Mouse (Mus musculus) heart, adult 18-20 months (tissue): Measurements from ENCODE around the gene Cel. TPM values are rescaled to one million over a fixed set of nuclear protein-coding genes. Genes with fewer than 3 reads are reported as not detected.

ENCODE experiments used
- DNase-seq, 2 experiments: peaks; one replicate each; pipeline ENCODE4 v3.0.0; 2021 to 2022; ENCODE audit warnings: mixed read lengths in 1 of 2
- total RNA-seq, 2 experiments: library from RNA; stranded (reverse); gene quantifications; 2 replicates each; pipeline ENCODE4 v1.2.3; 2021

The Cel gene
- total RNA-seq, 2 experiments from 2014 or later: not detected

DNA sequence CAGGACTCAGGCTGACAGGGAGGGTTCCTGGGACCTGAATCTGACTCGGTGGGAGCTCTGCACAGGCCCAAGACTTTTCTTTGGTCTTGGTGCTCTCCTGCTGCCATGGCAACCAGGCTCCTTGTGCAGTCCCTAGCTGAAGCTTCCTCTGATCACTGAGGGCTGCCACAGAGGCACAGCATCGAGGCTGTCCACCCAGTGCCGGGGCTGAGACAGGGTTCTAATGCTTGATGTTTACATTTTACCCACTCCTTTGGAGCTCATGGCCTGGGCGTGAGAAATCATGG, 25.6 kb downstream of the Cel start:
- no peak for DNase-seq

DNA sequence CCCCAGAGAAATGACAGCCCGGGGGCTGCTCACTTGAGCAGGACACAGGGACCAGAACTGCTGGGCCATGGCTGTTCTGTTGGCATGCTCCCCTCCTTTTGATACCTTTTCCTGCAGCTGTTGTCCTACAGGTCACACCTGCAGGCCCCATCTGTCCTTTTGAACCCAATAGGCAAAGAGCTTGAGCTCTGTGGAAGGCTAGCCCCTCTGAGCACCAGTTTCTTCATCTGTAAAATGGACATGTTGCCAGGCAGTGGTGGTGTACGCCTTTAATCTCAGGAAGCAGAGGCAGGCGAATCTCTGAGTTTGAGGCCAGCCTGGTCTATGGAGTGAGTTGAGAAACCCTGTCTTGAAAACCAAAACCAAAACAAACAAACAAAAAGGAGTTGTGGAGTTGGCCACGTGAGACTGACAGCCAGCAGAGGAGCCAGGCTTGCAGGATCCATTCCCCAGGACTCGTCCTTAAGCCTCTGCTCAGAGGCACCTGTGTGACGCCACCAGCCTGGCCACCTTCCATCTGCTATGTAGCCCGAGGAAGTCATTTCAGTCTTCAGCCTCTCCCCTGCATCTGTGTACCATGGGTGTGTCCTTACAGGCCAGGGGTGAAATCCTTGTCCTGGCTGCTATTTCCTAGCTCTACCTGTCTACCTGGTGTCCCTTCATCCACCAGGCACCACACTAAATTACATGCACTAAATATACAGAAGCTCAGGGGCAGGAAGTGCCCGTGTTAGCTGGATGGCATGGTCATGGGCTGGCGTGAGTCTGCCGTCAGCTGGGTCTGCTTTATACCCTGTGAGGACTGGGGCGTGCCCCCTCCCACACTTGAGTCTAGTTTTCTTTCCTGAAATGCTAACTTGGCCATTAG, 26.2 kb downstream of the Cel start:
- no peak for DNase-seq

DNA sequence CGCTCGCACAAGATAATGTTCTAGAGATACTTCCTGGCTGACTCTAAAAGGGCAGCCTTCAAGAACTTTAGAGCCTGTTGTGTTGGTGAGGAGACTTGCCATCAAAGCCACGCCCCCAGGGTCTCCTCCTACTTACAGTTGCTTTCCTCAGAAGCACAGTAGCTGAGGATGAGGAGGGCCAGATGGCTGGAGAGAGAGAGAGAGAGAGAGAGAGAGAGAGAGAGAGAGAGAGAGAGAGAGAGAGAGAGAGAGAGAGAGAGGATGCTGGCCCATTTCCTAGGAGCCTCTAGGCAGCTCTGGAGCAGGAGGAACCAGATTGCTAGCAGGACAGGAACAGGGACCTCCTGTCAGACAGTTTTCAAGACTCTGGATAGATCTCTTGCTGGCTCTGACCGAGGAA, 27.0 kb downstream of the Cel start:
- DNase-seq: peak in 1 of 2 experiments; percentile 60

DNA sequence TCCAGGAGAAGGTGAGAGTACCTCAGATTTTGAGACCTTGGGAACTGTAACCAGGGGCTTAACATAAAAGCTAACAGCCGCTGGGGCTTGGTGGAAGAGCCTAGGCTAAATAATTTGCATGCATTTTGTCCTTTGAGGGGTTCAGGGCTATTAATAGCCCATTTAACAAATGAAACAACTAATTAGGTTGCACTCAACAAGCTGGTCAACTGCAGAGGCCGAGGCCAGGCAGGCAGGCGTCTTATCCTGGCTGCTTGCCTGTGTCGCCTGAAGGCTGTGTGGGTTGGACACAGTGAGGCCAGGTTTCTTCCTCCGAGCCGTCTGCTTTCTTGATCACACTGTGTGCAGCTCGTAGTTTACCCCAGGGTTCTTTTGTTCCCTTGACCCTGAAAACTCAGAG, 27.6 kb downstream of the Cel start:
- peak in 1 of 2 experiments; percentile 55 for DNase-seq

DNA sequence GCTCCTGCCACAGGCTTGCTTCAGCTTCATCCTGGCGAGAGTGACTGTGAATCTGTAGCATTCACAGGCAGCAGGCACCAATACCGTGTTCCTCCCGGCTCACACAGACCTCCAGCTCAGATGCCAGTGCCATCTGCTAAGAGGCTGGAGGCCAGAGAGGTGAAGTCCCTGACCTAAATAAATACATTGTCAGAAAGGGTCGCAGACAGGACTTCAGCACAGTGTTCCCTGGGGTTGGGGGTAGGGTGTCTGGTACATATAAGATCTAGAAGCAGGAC, 28.0 kb downstream of the Cel start:
- no peak for DNase-seq

DNA sequence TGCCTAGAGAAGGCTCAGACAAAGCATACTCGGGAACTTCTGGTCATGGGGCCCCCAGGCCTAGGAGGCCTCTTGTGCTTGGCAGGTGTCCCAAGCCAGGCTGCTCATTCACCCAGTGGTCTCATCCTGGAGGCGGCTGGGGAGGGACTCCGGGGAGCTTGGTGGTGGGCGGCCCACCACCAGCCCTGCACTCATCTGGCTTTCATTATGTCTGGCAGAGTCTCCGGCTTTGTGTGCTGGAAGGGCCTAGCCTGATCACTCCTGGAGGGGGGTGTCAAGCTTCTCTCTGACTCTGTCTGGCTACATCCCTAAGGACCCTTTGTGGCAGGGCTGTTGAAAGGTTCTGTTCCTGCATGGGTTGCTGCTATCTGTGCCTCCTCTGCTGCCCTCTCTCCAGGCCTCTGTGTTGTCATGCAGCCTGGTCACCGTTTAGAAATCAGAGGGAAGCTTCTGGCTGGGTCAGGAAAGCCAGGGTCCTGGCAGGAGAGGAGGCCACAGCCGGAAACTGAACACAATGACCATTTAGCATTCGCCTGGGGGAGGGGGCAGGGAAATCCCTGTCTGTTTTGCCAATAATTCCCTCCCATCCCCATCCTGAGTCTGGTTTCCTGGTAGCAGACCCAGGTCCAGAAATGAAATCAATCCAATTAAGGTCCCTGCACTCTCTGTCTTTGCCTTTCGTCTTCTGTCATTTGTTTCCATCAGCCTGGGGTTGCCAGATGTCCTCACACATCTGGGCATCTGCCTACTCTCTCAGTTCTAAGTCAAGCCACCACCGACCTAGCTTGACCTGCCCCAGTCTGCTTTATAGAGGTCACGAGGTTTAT, 28.6 kb downstream of the Cel start:
- DNase-seq: peak; percentile 54 to 79

DNA sequence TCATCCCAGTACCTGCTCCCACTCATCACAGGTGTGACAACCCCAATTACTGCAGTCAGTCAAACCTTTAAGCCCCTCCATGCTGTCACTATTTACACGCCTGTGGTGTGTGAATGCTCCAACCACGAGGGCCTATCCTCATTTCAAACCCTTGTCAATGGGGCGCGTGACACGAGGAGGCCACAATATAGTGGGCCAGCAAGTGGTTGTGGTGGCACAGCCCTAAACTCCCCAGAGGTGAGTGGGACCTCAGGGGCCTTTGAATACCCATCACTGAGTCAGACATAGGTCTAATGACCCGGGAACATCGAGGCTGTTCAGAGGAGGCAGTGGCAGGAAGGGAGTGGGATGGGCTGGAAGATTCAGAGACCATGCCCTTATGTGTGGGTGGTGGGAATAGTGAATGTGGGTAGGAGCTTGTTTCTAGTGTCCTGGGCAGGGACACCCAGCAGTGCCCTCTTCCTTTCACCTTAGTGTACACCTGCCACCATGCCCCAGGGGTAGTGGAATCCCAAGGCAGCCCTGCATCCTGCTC, 29.2 kb downstream of the Cel start:
- DNase-seq: peak in 1 of 2 experiments; percentile 27

DNA sequence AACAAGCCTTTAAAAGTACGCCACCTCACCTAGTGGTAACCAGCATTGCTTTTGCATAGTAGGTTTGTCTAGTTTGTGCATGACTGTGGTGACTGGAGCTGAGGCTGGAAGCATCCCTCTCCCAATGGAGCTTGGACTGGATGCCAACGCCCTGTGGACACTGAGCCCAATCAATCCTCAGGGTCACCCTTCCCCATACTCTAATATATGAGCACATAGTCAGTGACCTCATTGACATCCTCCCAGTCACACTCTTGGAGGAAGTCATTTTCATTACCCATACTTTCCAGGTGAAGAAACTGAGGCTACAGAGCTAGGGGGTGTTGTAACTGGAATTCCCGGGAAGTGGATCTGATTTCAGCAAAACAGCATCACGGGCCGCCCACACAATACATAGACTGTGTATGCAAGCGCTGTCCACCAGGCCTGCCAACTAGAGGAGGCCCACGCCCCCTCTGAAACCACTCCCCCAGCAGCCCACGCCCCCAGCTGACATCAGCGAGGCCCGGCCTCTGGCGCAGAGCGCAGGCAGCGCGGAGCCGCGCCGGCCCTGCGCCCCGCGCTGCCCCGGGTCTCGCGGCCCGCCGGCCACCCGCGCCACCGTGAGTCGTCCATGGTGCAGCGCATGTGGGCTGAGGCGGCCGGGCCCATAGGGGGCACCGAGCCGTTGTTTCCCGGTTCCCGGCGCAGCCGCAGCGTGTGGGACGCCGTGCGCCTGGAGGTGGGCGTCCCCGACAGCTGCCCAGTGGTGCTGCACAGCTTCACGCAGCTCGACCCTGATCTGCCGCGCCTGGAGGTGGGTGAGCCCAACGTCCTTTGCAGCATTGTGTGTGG, 30.0 kb downstream of the Cel start:
- DNase-seq: peak; percentile 94 to 95

DNA sequence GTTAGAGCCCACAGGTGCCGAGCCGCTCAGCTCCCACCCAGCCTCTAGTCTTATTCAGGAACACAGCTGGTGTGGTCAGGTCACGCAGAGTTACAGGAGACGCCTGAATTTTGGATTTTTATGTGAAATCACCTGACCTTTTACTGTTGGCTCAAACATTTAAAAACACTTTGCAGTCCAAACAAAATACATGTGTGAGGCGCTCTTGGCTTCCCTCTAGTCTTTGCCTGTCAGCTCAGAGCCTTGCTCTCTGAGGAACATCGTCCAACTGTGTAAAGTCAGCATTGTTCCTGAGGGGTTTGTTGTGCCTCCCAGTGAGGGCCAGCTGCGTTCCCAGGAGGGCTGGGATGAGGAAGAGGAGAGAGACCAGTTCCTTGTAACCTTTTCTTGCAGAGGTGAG, 32.9 kb downstream of the Cel start:
- DNase-seq: peak; percentile 51 to 74

DNA sequence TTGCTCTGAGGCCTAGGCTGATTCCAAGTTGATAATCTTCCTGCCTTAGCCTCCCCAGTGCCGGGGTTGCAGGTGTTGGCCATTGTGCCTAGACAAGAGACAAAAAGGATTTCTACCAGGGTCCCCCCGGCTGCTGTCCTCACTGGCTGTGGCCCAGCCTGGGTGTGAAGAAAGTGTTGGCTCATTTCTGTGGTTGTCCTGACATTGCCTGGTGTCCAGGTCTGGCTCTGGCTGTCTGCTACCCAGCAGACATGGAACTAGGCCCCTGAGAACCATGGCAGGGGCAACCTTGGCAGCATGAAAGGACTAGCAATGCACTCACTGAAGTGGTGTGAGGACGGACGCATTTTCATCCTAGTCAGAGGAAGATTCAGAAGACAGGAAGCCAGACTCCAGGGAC, 33.3 kb downstream of the Cel start:
- DNase-seq: no peak

DNA sequence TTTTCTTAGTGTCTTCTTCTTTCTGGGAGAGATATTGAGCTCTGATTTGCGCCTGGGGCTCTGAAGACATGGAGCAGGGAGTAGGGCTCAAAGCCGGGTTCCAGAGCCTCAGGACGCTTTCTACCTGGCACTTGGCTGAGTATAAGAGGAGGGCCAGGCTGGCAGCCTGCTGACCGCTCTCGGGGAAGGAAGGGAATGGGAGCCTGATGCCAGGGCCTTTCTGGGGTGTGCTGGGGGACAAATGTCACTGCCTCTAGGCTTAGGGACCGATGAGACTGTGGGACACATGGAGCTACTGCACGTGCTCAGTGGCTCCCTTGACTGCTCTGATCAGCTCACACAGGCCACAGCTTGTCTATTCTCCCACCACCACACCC, 34.9 kb downstream of the Cel start:
- DNase-seq: no peak

DNA sequence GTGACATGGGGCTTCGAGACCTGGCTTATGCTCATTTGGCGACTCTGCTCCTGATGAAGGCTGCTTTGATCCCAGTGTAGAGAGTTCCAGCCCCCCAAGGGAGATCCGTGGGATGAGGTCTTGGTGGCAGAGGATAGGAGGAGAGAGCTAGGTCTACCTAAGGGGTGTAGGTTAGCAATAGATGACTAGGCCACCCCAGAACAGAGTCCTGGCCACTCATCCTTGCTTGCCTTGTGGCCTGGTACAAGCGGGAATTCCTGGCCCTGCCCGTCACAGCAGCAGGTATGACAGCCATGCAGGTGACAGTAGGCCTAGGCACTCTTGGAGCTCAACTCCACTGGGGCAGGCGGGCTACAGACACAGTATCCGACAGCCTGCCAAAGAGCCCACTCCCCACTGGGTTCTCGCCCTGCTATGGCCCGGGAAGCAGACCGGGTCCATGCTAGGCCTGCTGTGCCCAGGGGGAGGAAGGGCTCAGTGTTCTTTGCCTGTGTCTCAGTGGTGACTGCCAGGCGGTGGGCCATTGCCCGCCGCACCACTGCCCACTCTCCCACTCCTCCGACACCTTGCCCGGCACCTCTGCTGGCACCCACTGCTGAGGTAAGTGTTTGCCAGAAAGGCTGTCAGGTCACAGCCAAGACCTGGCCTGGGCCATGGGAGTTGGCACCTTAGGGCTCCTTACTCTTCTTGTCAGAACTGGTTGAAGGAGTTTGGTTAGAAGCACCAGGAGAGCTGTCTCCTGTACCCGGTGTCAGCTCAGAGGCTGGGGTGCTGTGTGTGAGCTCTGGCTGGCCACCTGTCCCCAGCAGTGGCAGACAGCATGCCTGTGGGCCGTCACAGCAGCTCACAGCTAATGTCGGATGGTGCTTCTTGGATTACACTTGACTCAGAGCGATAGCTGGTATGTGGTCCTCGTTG, 35.5 kb downstream of the Cel start:
- no peak for DNase-seq

DNA sequence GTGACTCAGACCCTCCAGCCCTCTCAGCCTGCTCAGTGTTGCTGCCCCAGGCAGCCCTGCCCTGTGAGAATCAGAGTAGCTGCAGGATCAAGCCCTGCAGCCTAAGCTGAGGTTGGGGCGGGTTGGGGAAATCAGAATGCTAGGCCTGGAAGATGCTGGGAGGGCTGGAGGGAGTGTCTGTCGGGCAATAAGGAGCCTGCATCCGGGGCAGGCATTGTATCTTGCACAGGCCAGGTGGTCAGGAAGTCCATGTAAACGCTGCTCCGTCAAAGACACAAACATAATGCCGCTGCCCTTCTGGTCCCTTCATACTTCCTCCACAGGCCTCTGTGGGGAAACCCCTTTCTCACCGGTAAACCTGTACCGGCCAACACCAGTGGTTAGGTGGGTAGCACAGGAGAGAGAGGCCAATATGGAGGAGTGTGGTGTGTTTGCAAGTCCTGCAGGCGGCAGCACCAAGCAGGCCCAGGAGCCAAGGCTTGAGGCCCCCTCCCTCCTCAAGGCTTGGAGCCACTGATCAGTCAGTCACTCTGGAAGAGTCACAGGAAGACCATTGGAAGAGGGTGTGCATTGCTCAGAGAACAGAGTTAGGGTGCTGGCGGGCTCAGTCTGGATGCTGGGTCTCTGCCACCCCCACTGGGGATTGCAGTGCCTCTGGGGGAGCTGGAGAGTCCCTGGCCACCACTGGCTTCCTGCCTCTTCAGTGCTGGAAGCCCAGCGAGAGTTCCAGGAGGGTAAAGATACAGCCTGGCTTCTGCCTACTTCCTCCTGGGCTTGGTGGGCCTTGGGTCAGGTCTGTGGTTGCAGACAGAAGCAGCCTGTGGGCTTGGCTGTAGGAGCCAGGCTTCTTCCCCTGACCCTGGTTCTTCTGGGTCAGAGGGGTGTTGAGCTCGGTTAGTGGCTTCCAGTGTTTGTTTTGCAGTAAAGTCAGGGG, 37.0 kb downstream of the Cel start:
- DNase-seq: peak in 1 of 2 experiments; percentile 41

DNA sequence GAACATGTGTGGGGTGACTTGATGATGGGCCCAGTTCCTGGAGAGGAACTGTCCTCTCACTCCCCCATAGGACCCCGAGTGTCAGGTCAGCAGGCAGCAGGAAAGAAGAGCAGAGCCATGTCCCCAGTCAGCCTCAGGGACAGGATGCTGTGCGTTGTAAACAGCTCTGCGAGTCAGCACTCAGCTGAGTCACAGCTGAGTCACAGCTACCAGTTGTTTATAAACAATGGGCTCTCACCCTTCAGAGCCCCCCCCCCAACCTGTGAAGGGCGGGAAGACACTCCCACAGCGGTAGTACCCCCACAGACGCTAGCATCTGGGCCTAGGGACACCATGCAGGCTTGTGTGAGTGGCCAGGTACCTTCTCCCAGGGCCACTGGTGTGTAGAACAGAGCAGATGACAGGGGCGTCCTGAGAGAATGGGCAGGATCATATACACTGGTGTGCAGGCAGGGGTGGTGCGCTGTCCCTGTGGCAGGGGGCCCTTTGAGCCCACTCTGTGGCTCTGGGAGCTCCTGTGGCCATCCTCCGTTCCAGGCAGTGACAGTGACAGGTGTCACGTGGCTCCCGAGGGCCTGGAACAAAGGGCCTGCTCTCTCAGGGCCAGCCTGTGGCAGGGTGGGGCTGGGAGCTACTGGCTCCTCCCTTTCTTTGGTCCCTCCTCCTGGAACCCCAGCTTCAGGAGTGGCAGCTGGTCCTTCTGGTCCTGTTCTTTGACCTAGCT, 37.8 kb downstream of the Cel start:
- DNase-seq: peak; percentile 81 to 92

DNA sequence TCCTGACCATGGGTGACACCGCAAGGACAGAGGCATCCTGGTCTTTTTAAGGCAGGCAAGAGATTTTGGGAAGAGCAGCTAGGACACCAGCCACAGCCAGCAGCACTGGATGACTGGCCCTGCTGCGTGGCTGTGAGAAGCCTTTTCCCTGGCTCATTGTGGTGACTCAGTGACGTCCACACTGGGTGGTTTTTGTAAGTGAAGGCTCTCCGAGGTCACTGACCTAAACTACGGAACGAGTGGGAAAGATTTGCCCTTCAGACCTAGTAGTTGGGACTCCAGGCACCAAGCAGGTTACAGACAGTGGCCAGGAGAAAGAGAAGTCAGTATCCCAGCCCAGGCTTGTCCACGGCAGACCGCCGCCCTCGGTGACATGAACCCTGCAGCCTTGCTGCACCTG, 38.8 kb downstream of the Cel start:
- no peak for DNase-seq

DNA sequence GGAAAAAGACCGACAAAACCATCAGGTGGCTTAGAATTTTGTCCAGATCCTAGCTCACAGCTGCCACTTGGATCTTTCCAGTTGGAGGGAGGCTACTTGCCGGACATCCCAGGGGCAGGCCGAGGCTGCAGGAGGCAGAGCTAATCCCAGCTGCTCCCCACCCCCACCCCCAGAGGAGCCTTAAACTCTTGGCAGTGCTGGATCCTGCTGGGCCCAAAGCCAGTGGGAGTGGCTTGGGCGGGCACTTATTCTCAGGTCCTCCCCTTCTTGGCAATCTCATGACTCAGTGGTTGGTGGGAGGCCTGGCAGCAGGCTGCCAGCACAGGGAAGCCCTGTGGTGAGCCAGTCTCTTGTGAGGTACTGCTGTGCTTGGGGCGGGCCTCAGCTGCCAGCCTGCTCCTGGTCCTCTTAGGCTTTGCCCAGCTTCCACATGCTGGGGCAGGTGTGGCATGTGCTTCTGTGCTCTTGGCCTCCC, 39.5 kb downstream of the Cel start:
- peak; percentile 89 to 90 for DNase-seq

DNA sequence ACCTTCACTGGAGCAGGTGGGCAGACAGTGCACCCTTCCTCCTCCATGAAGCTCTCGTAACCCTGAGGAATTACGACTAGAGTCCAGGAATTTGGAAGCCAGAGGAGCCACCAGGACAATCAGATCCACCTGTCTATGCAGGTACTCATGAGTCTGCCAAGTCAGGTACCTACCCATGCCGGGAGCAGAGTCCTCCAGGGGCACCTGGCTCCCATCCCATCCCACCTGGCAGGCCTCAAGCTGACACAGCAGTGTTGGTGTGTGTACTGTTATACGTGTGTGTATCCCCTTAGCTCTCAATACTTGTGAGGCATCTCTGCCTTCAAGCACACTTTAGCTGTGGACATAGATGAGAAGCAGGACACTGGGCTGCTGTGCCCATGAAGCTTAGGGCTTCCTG, 41.0 kb downstream of the Cel start:
- no peak for DNase-seq

DNA sequence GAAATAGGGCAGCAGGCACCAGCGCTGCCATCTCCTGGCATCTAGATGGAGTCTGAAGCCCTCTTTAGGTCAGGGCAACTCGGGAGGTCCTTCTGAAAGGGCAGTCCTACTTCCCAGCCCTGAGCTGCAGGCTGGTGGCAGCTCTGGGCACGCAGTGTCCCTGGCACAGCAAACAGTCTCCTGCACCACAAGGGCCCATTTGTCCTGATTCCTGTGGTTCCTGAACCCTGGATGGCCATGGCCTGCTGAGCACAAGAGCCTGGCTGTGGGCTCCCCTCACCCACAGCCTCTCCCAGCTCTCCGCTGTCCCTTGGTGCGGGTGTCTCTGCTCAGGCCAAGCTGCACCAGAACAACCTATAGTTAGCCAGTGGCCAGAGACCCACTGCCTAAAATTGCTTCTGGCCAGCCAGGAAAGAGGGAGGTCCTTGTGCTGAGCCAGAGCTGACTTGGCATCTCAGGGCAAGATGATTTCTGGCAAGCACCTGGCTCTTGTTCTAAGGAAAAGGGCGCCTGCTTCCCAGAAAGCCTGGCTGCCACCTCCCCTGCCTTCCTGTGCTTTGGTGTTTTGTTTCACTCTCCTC, 41.5 kb downstream of the Cel start:
- DNase-seq: no peak

DNA sequence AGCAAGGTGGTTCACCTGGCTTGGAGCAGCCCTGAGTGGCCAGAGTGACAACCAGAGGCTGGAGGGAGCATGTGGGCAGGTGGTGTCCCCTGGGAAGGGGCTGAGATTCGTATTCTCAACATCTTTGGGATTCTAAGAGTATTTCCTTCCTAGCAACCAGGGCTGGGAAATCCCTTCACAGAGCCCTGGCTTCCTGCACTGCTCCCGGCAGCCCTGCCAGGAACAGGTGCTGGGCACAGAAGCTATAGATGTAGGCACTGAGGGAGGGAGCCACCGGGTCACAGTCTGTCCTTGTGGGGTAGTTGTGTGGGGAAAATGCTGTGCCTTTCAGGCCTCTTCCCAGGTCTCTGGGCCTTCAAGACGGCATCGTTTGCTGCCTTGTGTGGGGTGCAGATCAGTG, 42.6 kb downstream of the Cel start:
- no peak for DNase-seq
